Mouse (Mus musculus) layer of hippocampus, postnatal 14 days (tissue): ENCODE data around the gene Poldip3. TPM values are rescaled to one million over a fixed set of nuclear protein-coding genes. Genes with fewer than 3 reads are reported as not detected.

ENCODE experiments used
- DNase-seq, 2 experiments: peaks; one replicate each; pipeline ENCODE4 v3.0.0; 2021 to 2022; ENCODE audit warnings: low spot score in 2 of 2, mixed read lengths in 1 of 2
- total RNA-seq, 2 experiments: library from RNA; stranded (reverse); gene quantifications; 2 replicates each; pipeline ENCODE4 v1.2.3; 2021

Gene Poldip3
- total RNA-seq, 2 experiments from 2014 or later: 85.8 to 87.6 TPM

DNA sequence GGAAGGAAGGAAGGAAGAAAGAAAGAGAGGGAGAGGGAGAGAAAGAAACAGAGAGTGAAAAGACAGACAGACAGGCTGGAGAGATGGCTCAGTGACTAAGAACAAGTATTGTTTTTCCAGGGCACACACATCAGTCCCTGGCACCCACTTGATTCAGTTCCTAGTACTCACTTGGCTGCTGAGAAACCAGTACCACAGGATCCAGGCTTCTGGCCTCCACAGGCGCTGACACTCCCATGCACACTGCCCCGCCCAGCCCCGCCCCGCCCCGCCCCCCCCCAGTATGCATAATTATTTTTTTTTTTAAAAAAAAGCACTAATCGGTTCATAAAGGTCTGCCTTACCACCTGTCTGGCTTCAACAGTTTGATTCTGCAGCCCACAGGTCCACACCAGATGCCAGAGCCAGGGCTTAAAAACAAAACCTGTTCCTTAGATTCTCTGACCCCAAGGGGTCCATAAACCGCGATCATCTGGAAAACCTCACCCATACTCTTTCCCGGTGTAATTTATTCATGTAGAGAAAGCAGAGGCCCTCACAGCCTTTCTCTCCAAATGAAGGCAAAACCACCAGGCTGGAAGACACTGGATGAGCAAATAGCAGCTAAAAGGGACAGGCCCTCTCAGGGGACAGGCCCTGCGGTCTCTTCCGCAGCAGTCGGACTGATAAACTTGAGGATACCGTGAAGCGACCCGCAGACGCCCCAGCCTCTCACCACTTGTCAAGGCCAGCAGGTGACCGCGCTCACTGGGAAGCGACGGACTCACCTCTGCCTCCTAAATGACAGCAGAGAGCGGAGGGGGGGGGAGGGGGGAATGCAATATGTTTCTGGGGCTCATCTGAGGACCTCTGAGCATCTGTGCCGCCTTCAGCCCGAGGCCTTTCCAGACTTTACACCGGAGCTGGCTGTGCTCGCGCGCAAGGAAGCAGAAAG lies 60.4 kb downstream of the Poldip3 start:
- DNase-seq: no peak

DNA sequence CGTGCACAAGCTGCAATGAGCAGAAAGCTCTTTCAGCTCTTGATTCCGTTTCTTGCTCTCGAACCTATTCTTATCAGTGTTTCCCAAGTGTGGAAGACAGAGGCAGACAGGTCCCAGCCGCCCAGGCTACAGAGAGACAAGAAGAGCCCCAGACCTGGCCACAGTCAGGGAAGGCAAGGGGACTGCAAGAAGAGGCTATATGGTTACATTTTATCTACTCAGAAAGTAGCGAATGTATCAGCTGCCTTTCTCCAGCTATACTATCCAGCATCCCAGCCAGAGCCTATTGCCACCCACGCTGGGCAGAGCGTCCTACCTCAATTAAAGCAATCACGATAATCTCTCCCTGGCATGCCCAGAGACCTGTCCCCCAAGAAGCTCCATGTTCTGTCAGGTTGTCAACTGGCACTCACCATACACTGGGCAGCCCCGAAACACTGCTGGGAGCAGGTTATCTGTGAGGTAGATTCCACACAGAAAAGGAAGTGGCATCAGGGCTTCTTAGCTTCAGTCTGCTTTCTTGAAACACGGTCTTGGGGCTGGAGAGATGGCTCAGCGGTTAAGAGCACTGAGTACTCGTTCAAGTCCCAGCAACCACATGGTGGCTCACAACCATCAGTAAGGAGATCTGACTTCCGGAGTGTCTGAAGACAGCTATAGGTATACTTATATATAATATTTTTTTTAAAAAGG lies 62.4 kb downstream of the Poldip3 start:
- no peak for DNase-seq

DNA sequence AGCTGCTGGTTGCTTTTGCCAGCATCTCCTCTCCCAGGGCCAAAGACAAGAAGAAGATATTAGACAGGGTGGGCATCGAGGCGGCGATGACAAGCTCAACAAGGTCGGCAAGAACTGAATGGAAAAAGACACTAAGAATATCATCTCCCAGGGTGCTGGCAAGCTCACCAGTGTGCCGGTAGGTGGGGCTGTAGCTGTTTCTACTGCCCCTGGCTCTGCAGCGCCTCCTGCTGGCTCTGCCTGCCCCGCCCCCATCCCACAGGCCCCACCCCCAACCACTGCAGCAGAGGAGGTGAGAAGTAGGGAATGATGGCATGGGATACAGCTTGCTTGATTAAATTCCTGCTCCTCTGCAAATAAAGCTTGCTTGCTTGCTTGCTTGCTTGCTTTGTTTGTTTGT lies 63.3 kb downstream of the Poldip3 start:
- peak in 1 of 2 experiments; percentile 27 for DNase-seq

DNA sequence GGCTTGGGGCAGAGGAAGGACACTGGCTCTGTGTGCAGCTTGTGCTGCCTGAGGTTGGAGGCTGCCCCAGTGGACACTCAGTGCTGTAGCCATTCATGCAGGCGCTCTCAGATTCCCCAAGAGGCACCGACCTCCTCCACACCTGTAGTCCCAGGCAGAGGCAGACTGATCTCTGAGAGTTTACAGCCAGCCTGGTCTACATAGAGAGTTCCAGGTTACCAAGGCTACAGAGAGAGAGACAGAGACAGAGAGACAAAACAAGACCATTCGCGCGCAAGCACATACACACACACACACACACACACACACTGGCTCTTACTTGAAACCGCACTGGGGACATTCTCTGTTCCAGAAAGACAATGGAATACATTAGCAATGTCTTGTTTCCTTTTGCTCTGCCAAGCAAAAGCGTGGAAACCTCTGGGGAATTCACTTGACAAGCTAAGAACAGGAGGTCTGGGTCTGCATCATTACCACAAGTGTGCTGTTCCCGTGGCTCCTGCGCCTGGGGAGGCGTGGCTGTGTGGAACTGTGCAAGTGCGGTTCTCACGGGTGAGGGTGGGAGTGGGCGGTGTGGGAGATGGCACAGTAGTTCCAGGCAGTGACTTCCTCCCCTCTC lies 65.1 kb downstream of the Poldip3 start:
- DNase-seq: peak; percentile 17 to 27

DNA sequence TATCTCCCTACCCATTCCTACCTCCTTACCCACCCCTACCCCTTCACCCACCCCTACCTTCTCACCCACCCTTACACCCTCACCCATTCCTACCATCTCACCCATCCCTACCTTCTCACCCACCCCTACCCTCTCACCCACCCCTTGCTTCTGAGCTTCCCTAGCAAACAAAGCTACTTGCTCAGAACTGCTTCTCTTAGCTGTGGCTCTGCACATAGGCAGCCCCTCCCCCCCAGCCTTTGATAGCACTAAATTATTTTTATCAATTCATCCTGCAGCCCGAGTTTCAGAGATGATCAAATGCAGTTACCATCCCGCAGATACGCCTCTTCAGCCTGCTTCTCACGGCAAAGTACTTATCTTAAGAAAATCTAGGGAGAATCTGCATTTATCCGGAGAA lies 65.7 kb downstream of the Poldip3 start:
- peak in 1 of 2 experiments; percentile 28 for DNase-seq

Other genes starting within 250 kb of the Poldip3 start
- gene Tcf20, start 161.5 kb downstream of the Poldip3 start, total RNA-seq: 100 to 1,000 TPM; 155 to 157 TPM
- gene Nfam1, start 116.1 kb downstream of the Poldip3 start, total RNA-seq: 1 to 10 TPM; 2.3 to 2.4 TPM
- 10 to 100 TPM in 1 of 2 experiments, 1 to 10 TPM in 1; 9.0 to 15.0 TPM for gene Serhl, start 59.9 kb downstream of the Poldip3 start, total RNA-seq
- gene Rrp7a, start 26.6 kb downstream of the Poldip3 start, total RNA-seq: 100 to 1,000 TPM; 128 to 133 TPM
- gene Cyb5r3, start 23.2 kb upstream of the Poldip3 start, total RNA-seq: 10 to 100 TPM; 80.9 to 89.8 TPM
- gene A4galt, start 102.4 kb upstream of the Poldip3 start, total RNA-seq: 1 to 10 TPM; 1.8 to 1.9 TPM
- gene Arfgap3, start 200.9 kb upstream of the Poldip3 start, total RNA-seq: 10 to 100 TPM; 17.1 to 21.1 TPM